8 mouse cellular contexts compared by ENCODE assay signal in the genomic region with DNA sequence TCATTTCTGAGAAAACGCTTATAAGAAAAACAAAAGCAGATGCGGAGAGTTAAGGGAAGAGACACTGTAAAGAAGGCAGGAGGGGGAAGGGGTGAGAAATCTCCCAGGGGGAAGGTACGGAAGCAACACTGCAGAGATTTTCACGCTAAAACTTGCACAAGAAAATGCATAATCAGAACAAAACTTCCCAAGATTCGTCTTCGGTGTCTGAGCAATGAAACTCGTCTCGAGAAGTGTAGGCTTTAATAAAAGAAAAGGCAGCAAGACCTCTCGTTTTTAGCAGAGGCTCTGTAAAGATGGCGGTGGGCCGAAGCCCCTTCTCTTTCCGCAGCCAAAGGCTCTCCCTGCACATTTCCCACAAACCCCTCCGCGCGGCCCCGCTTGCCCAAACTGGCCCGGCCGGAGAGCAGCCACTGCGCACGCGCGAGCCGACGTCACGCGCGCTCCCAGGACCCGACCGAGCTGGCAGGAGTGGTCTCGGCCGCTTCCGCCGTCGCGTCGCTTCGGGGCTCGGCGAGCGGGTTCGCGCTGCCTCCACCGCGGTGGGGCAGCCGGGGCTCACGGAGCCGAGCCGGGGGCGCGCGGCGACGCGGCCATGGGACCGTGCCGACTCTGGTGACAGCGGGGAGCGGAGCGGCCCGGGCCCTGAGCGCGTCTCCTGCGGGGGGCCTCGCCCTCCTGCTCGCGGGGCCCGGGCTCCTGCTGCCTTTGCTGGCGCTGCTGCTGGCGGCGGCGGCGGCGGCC. TPM values are rescaled to one million over a fixed set of nuclear protein-coding genes. Genes with fewer than 3 reads are reported as not detected.
A peak's percentile ranks its signal among the peaks of the same experiment; 100 is the strongest.
DNase-seq lines count a peak whose midpoint lies in the region; ATAC-seq and TF ChIP-seq lines count a peak whose summit lies in the region.

Gene Tnks2 (plus strand): TSS at position 445 of the 744 bp plus-strand sequence.

- WGBS in forebrain, embryonic 15.5 days: under 1% methylated on average over 67 of the region's 73 CpGs
- under 1% methylated on average over 73 of the region's 73 CpGs for WGBS in lung, adult 2 months

- ATAC-seq in forebrain, embryonic 15.5 days (replicated peaks): peak; percentile 96
- peak; percentile 64 for ATAC-seq in neutrophil, adult 5-6 weeks (ENCODE audit: extremely low read depth, insufficient number of reproducible peaks, low FRiP score, poor library complexity, severe bottlenecking)

- H3K4me1 ChIP-seq in forebrain, embryonic 15.5 days: peaks cover 24% of the 10 kb centered on the region
- H3K4me1 ChIP-seq in lung, adult 2 months (ENCODE audit: control insufficient read depth, insufficient read depth, low read length): peaks cover 9% of the 10 kb centered on the region; the same call in 1 of the 2 replicates

- peak; percentile 72; the same call in 1 of the 2 replicates for TF ChIP-seq POLR2A in lung, adult 2 months (IDR thresholded peaks at IDR 0.05; ENCODE audit: borderline replicate concordance, extremely low read depth, low read depth, low read length)

- peak within 1 kb of the TSS; percentile 63 for H3K4me2 ChIP-seq in forebrain, embryonic 15.5 days (replicated peaks)

- peak; percentile 96 for DNase-seq in ES-CJ7 (ENCODE audit: low read depth, low spot score)
- peak; percentile 95 for DNase-seq in cerebellum, adult 11 months
- peak; percentile 96 for DNase-seq in heart, postnatal 25 days (ENCODE audit: low spot score)
- peak; percentile 94 to 97 for DNase-seq in layer of hippocampus, adult 18-20 months (ENCODE audit: low spot score in 2 of 2)
- DNase-seq in lung, adult 2 months: peak; percentile 92
- peak; percentile 93 to 94 for DNase-seq in thymus, adult 18-20 months

- peak within 1 kb of the TSS; percentile 97 for H3K9ac ChIP-seq in forebrain, embryonic 15.5 days (replicated peaks)

- H3K4me3 ChIP-seq in forebrain, embryonic 15.5 days: peak within 1 kb of the TSS; percentile 99
- peak within 1 kb of the TSS; percentile 83 for H3K4me3 ChIP-seq in lung, adult 2 months (replicated peaks; ENCODE audit: extremely low read depth, low read depth, low read length)

- no peak for TF ChIP-seq CTCF in lung, adult 2 months (IDR thresholded peaks at IDR 0.05; ENCODE audit: insufficient read depth, low read length)

- intact Hi-C loops in heart, postnatal 25 days (cut with DNase I): loop anchor here (1.0 kb wide), 1 partner anchor 16 kb away; no protein-coding TSS in a partner anchor

- no peaks in the 10 kb centered on the region for H3K9me3 ChIP-seq in forebrain, embryonic 15.5 days

- H3K27ac ChIP-seq in forebrain, embryonic 15.5 days (replicated peaks): peak within 1 kb of the TSS; percentile 97

- H3K27me3 ChIP-seq in forebrain, embryonic 15.5 days: no peaks in the 10 kb centered on the region

- H3K36me3 ChIP-seq in forebrain, embryonic 15.5 days: peaks cover 1% of the 10 kb centered on the region; the same call in 1 of the 2 replicates

RNA-seq across cellular contexts. Expression of gene Tnks2, which starts in this region (rescaled TPM):
- polyA plus RNA-seq in forebrain, embryonic 15.5 days (2015; fragmentation: Nextera tagmentation; extraction: Ambion mirVana): 43.0 TPM in 2 replicates
- 10 to 100 TPM; 73.8 to 79.6 TPM for total RNA-seq in heart, postnatal 25 days (2021)
- total RNA-seq in layer of hippocampus, adult 18-20 months (2021): 100 to 1,000 TPM; 116 TPM
- 23.6 and 28.9 TPM in 2 replicates for polyA plus RNA-seq in lung, adult 2 months (2012; rRNA removed)
- total RNA-seq in neutrophil, adult 5-6 weeks (2017): 142 and 180 TPM in 2 replicates

Comparison
In these comparisons a context has a peak if more than half of its experiments do, and no peak if none do; other contexts are left out.
1. Peak in every context shown above with its lines: DNase-seq, ATAC-seq, H3K4me3 ChIP-seq and H3K27ac ChIP-seq.